23 mouse cellular contexts compared by ENCODE assay signal in the genomic region with DNA sequence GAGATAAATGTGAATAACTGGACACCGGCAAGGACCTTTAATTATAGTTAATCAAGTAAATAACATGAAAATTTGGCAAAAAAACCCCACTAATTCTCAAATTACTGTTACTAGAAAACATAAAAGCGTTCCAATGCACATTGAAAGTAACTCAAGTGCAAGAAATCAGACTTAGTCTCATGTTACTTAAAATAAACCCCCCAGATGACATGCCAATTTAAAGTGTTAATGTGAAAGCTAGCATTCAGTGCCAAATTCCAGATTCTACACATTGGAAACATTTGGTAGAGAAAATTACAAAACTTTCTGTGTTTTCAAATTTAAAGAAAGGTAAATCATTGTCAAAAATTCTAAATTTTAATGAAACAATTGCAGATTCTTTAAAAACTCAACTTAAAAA.
DNase-seq lines count a peak whose midpoint lies in the region; ATAC-seq and TF ChIP-seq lines count a peak whose summit lies in the region.
"Had no signal": no experiment of that assay in that cellular context is flagged by ENCODE, and none has a peak within 500 bp of the region (broad histone marks: within the 10 kb centered on the region; RNA-seq: fewer than 3 reads in every experiment).

No protein-coding gene starts in this region.

- H3K27me3 ChIP-seq in forebrain, embryonic 14.5 days (replicated peaks; ENCODE audit: control insufficient read depth, insufficient read depth, low read length), result no peaks in the 10 kb centered on the region
- no peaks in the 10 kb centered on the region for H3K27me3 ChIP-seq in forebrain, embryonic 12.5 days
- no peaks in the 10 kb centered on the region for H3K27me3 ChIP-seq in heart, embryonic 15.5 days
- no peaks in the 10 kb centered on the region for H3K27me3 ChIP-seq in cerebellum, adult 2 months (ENCODE audit: control insufficient read depth, insufficient read depth, low read length)
- H3K27me3 ChIP-seq: embryonic facial prominence, embryonic 15.5 days; hindbrain, embryonic 13.5 days; Patski had no signal

- no peak overlapping the region for H3K4me2 ChIP-seq in forebrain, embryonic 14.5 days (ENCODE audit: low read length)
- no peak overlapping the region for H3K4me2 ChIP-seq in forebrain, embryonic 12.5 days
- H3K4me2 ChIP-seq in heart, embryonic 15.5 days, result 0 out of 2 replicates have a peak overlapping the region, but pooled peaks have one; percentile 14
- H3K4me2 ChIP-seq: embryonic facial prominence, embryonic 15.5 days; heart, embryonic 11.5 days; hindbrain, embryonic 13.5 days had no signal

- 23% methylated on average over 2 of the region's 2 CpGs for WGBS in forebrain, embryonic 14.5 days
- WGBS in forebrain, embryonic 12.5 days, result 45% methylated on average over 2 of the region's 2 CpGs
- 43% methylated on average over 2 of the region's 2 CpGs for WGBS in heart, embryonic 15.5 days
- WGBS in cerebellum, adult 2 months, result 52% methylated on average over 2 of the region's 2 CpGs

- TF ChIP-seq CTCF in cerebellum, adult 2 months (IDR thresholded peaks at IDR 0.05; ENCODE audit: borderline replicate concordance, insufficient read depth, low read depth, low read length), result no peak

- no peaks in the 10 kb centered on the region for H3K9me3 ChIP-seq in forebrain, embryonic 14.5 days (replicated peaks; ENCODE audit: control insufficient read depth, low read length)
- H3K9me3 ChIP-seq in forebrain, embryonic 12.5 days, result 0 out of 2 replicates have a peak, but pooled peaks cover 2% of the 10 kb centered on the region
- H3K9me3 ChIP-seq in heart, embryonic 15.5 days (replicated peaks), result no peaks in the 10 kb centered on the region
- H3K9me3 ChIP-seq: embryonic facial prominence, embryonic 15.5 days had no signal

- peak; percentile 55 for DNase-seq in forebrain, embryonic 14.5 days (ENCODE audit: low spot score)
- no peak for DNase-seq in heart, postnatal 4 days
- DNase-seq in Muller cell, postnatal 12 days (ENCODE audit: inconsistent ontology term), result peak; percentile 7
- no peak for DNase-seq in cerebellum, adult 2 months
- DNase-seq: adrenal gland, postnatal 14 days; cerebellum, adult 11 months; cerebellum, adult 9-10 months; cerebellum, postnatal 25 days; gastrocnemius, postnatal 14 days; kidney, adult 11 months; kidney, adult 9 months had no signal

- no peak overlapping the region for H3K27ac ChIP-seq in forebrain, embryonic 14.5 days (ENCODE audit: low read depth, low read length)
- no peak overlapping the region for H3K27ac ChIP-seq in forebrain, embryonic 12.5 days
- peak overlapping the region; percentile 73 for H3K27ac ChIP-seq in heart, embryonic 15.5 days
- peak overlapping the region; percentile 68; the same call in 1 of the 2 replicates for H3K27ac ChIP-seq in brown adipose tissue, adult 24 weeks (replicated peaks; ENCODE audit: low read depth, low read length)
- H3K27ac ChIP-seq in cerebellum, adult 2 months (ENCODE audit: insufficient read depth, low read length), result no peak overlapping the region
- H3K27ac ChIP-seq: embryonic facial prominence, embryonic 15.5 days; forebrain, embryonic 10.5 days; hindbrain, embryonic 13.5 days; hindbrain, postnatal 0 days had no signal

- H3K9ac ChIP-seq in forebrain, embryonic 14.5 days (ENCODE audit: low read length), result no peak overlapping the region
- no peak overlapping the region for H3K9ac ChIP-seq in forebrain, embryonic 12.5 days
- H3K9ac ChIP-seq in heart, embryonic 15.5 days, result no peak overlapping the region
- H3K9ac ChIP-seq: embryonic facial prominence, embryonic 15.5 days; hindbrain, embryonic 13.5 days had no signal

- H3K4me1 ChIP-seq in forebrain, embryonic 14.5 days (ENCODE audit: control insufficient read depth, insufficient read depth, low read length), result 0 out of 2 replicates have a peak, but pooled peaks cover 2% of the 10 kb centered on the region
- H3K4me1 ChIP-seq in forebrain, embryonic 12.5 days, result no peaks in the 10 kb centered on the region
- H3K4me1 ChIP-seq in heart, embryonic 15.5 days (replicated peaks), result peaks cover 13% of the 10 kb centered on the region
- H3K4me1 ChIP-seq in brown adipose tissue, adult 24 weeks (ENCODE audit: control insufficient read depth, insufficient read depth, insufficient read length, low read length), result peaks cover 11% of the 10 kb centered on the region
- no peaks in the 10 kb centered on the region for H3K4me1 ChIP-seq in cerebellum, adult 2 months (ENCODE audit: control insufficient read depth, insufficient read depth, low read length)
- H3K4me1 ChIP-seq: hindbrain, embryonic 13.5 days had no signal

- H3K4me3 ChIP-seq in forebrain, embryonic 14.5 days (ENCODE audit: low read depth, low read length), result no peak overlapping the region
- H3K4me3 ChIP-seq in forebrain, embryonic 12.5 days (replicated peaks), result no peak overlapping the region
- H3K4me3 ChIP-seq in heart, embryonic 15.5 days, result no peak overlapping the region
- no peak overlapping the region for H3K4me3 ChIP-seq in brown adipose tissue, adult 24 weeks (ENCODE audit: insufficient read depth, low read depth, low read length)
- no peak overlapping the region for H3K4me3 ChIP-seq in cerebellum, adult 2 months (replicated peaks; ENCODE audit: insufficient read depth, low read depth, low read length)
- H3K4me3 ChIP-seq: embryonic facial prominence, embryonic 15.5 days; erythroblast, embryonic 14.5 days; forebrain, embryonic 10.5 days; hindbrain, embryonic 13.5 days had no signal

- no peak for ATAC-seq in forebrain, embryonic 14.5 days
- ATAC-seq in forebrain, embryonic 12.5 days (ENCODE audit: low FRiP score), result no peak
- ATAC-seq in heart, embryonic 15.5 days (replicated peaks; ENCODE audit: insufficient number of reproducible peaks, insufficient read depth, low FRiP score, low read depth), result no peak
- ATAC-seq: activated CD4-positive, CD25-positive, alpha-beta regulatory T cell, adult 4 months; forebrain, embryonic 16.5 days; hindbrain, postnatal 0 days; Patski had no signal

- no peak for TF ChIP-seq POLR2A in cerebellum, adult 2 months (IDR thresholded peaks at IDR 0.05; ENCODE audit: borderline replicate concordance, insufficient read depth, low read length)

- H3K36me3 ChIP-seq in forebrain, embryonic 14.5 days (ENCODE audit: control insufficient read depth, insufficient read depth, low read length), result no peaks in the 10 kb centered on the region
- H3K36me3 ChIP-seq in forebrain, embryonic 12.5 days (replicated peaks), result no peaks in the 10 kb centered on the region
- peaks cover 8% of the 10 kb centered on the region; the same call in 1 of the 2 replicates for H3K36me3 ChIP-seq in heart, embryonic 15.5 days
- H3K36me3 ChIP-seq: embryonic facial prominence, embryonic 15.5 days had no signal

Comparison
In these comparisons a context has a peak if more than half of its experiments do, and no peak if none do; other contexts are left out.
1. DNase-seq: peak in forebrain, embryonic 14.5 days (single experiment) and Muller cell, postnatal 12 days (single experiment); none in heart, postnatal 4 days (single experiment) and cerebellum, adult 2 months (0 of 2).
2. H3K27ac ChIP-seq: peak in heart, embryonic 15.5 days (single experiment) and brown adipose tissue, adult 24 weeks (single experiment); none in forebrain, embryonic 14.5 days (single experiment), forebrain, embryonic 12.5 days (single experiment) and cerebellum, adult 2 months (single experiment).